12 mouse cellular contexts compared by ENCODE assay signal in genomic region chr17:71086969-71087368, GRCm38 (mm10).
A peak's percentile ranks its signal among the peaks of the same experiment; 100 is the strongest.
DNase-seq lines count a peak whose midpoint lies in the region; ATAC-seq and TF ChIP-seq lines count a peak whose summit lies in the region.
"Had no signal": no experiment of that assay in that cellular context is flagged by ENCODE, and none has a peak within 500 bp of the region (broad histone marks: within the 10 kb centered on the region; RNA-seq: fewer than 3 reads in every experiment).

No protein-coding gene starts in this region.

- H3K27ac ChIP-seq in heart, postnatal 0 days (ENCODE audit: low read depth), result no peak overlapping the region
- no peak overlapping the region for H3K27ac ChIP-seq in liver, postnatal 0 days (ENCODE audit: low read depth)
- H3K27ac ChIP-seq: embryonic facial prominence, embryonic 13.5 days; limb, embryonic 15.5 days had no signal

- WGBS in heart, postnatal 0 days, result 55% methylated on average over 4 of the region's 4 CpGs
- WGBS in liver, postnatal 0 days (ENCODE audit: insufficient replicate concordance), result 45% methylated on average over 4 of the region's 4 CpGs

- no peaks in the 10 kb centered on the region for H3K4me1 ChIP-seq in heart, postnatal 0 days (ENCODE audit: control insufficient read depth, insufficient read depth)
- peaks cover 15% of the 10 kb centered on the region for H3K4me1 ChIP-seq in liver, postnatal 0 days (ENCODE audit: insufficient read depth)
- H3K4me1 ChIP-seq: embryonic facial prominence, embryonic 13.5 days; heart, embryonic 12.5 days; limb, embryonic 15.5 days had no signal

- H3K27me3 ChIP-seq in heart, postnatal 0 days (ENCODE audit: control insufficient read depth, insufficient read depth, low read length), result no peaks in the 10 kb centered on the region
- no peaks in the 10 kb centered on the region for H3K27me3 ChIP-seq in liver, postnatal 0 days (ENCODE audit: insufficient read depth, low read length)
- H3K27me3 ChIP-seq: embryonic facial prominence, embryonic 13.5 days; heart, embryonic 12.5 days; limb, embryonic 15.5 days had no signal

- no peak overlapping the region for H3K9ac ChIP-seq in heart, postnatal 0 days (replicated peaks; ENCODE audit: low read depth, low read length)
- no peak overlapping the region for H3K9ac ChIP-seq in liver, postnatal 0 days (replicated peaks)
- H3K9ac ChIP-seq: embryonic facial prominence, embryonic 13.5 days; heart, embryonic 12.5 days; limb, embryonic 15.5 days had no signal

- no peak for TF ChIP-seq EP300 in heart, postnatal 0 days (IDR thresholded peaks at IDR 0.05; ENCODE audit: low read depth)
- TF ChIP-seq EP300 in liver, postnatal 0 days (IDR thresholded peaks at IDR 0.05; ENCODE audit: low read depth), result no peak

- no peak overlapping the region for H3K4me2 ChIP-seq in heart, postnatal 0 days (ENCODE audit: low read depth, low read length)
- H3K4me2 ChIP-seq in liver, postnatal 0 days (ENCODE audit: low read depth, low read length), result no peak overlapping the region
- H3K4me2 ChIP-seq: embryonic facial prominence, embryonic 13.5 days; heart, embryonic 12.5 days; limb, embryonic 15.5 days had no signal

- no peak overlapping the region for H3K4me3 ChIP-seq in heart, postnatal 0 days (ENCODE audit: low read depth, low read length)
- no peak overlapping the region for H3K4me3 ChIP-seq in liver, postnatal 0 days (ENCODE audit: low read depth, low read length)
- H3K4me3 ChIP-seq: embryonic facial prominence, embryonic 13.5 days; heart, embryonic 12.5 days; limb, embryonic 15.5 days had no signal

- peak; percentile 36 for TF ChIP-seq CTCF in heart, postnatal 0 days (IDR thresholded peaks at IDR 0.05; ENCODE audit: low read depth)
- peak; percentile 61 for TF ChIP-seq CTCF in liver, postnatal 0 days (IDR thresholded peaks at IDR 0.05; ENCODE audit: low read depth)

- H3K9me3 ChIP-seq in heart, postnatal 0 days (replicated peaks; ENCODE audit: control insufficient read depth, low read length), result no peaks in the 10 kb centered on the region
- no peaks in the 10 kb centered on the region for H3K9me3 ChIP-seq in liver, postnatal 0 days (ENCODE audit: low read length)
- H3K9me3 ChIP-seq: embryonic facial prominence, embryonic 13.5 days; heart, embryonic 12.5 days; limb, embryonic 15.5 days had no signal

- peaks cover 68% of the 10 kb centered on the region for H3K36me3 ChIP-seq in heart, postnatal 0 days (replicated peaks; ENCODE audit: control insufficient read depth, insufficient read depth, low read length)
- H3K36me3 ChIP-seq in liver, postnatal 0 days (replicated peaks; ENCODE audit: insufficient read depth, low read length), result no peaks in the 10 kb centered on the region
- H3K36me3 ChIP-seq: embryonic facial prominence, embryonic 13.5 days; limb, embryonic 15.5 days had no signal

- ATAC-seq in heart, postnatal 0 days (ENCODE audit: insufficient read depth, low read depth), result no peak
- ATAC-seq in common myeloid progenitor, adult 5-6 weeks (replicated peaks; ENCODE audit: low read depth, poor library complexity, severe bottlenecking), result peak; percentile 71
- ATAC-seq in liver, postnatal 0 days, result no peak

- DNase-seq in heart, postnatal 0 days (ENCODE audit: low spot score), result no peak
- DNase-seq in heart, adult 8-10 months (ENCODE audit: low spot score), result no peak
- peak; percentile 51 for DNase-seq in A20 (ENCODE audit: low read depth, low spot score)
- DNase-seq in liver, postnatal 0 days, result no peak
- DNase-seq in testis, postnatal 14 days (ENCODE audit: low spot score), result no peak
- no peak for DNase-seq in adrenal gland, adult 2 months
- DNase-seq in urinary bladder, postnatal 10 days (ENCODE audit: low spot score), result no peak
- DNase-seq: right cerebral cortex, adult 18-20 months had no signal
